Mouse (Mus musculus): Measurements from ENCODE around the gene Rnf121. TPM values are rescaled to one million over a fixed set of nuclear protein-coding genes. Genes with fewer than 3 reads are reported as not detected.
"Not testable (repeated sequence)": the region's sequence is repeated elsewhere in the genome, so short reads cannot be mapped to it uniquely, and the experiment has no call there.

Rnf121 gene
- polyA plus RNA-seq, 1 experiment: 12.9 TPM

GRCm38 (mm10) chr7:102042314-102042713 is 23.0 kb downstream of the Rnf121 start:
- H3K4me3 ChIP-seq (replicated peaks; ENCODE audit: control insufficient read depth, low read depth, low read length): no peak overlapping the region
- 41% methylated on average over 2 of the region's 2 CpGs for WGBS
- H3K27ac ChIP-seq (ENCODE audit: control insufficient read depth, insufficient read depth, low read depth, low read length, poor library complexity): no peak overlapping the region
- H3K4me1 ChIP-seq (ENCODE audit: control insufficient read depth, insufficient read depth, low read length): no peaks in the 10 kb centered on the region
- no peak for TF ChIP-seq POLR2A (IDR thresholded peaks at IDR 0.05; ENCODE audit: borderline replicate concordance, control insufficient read depth, low read depth, low read length)
- no peak for TF ChIP-seq CTCF (IDR thresholded peaks at IDR 0.05; ENCODE audit: control insufficient read depth, insufficient read depth, low read length)

GRCm38 (mm10) chr7:102037318-102037717 is 28.0 kb downstream of the Rnf121 start:
- Histone ChIP-seq H3K4me3 (replicated peaks; ENCODE audit: control insufficient read depth, low read depth, low read length) (no peak overlapping the region), H3K4me1 (ENCODE audit: control insufficient read depth, insufficient read depth, low read length) (no peaks in the 10 kb centered on the region), H3K27ac (ENCODE audit: control insufficient read depth, insufficient read depth, low read depth, low read length, poor library complexity) (no peak overlapping the region)
- TF ChIP-seq CTCF (IDR thresholded peaks at IDR 0.05; ENCODE audit: control insufficient read depth, insufficient read depth, low read length) (no peak), POLR2A (IDR thresholded peaks at IDR 0.05; ENCODE audit: borderline replicate concordance, control insufficient read depth, low read depth, low read length) (no peak)
- 83% methylated on average over 3 of the region's 3 CpGs for WGBS

GRCm38 (mm10) chr7:102035534-102035933 is 29.7 kb downstream of the Rnf121 start:
- WGBS: 88% methylated on average over 2 of the region's 2 CpGs

GRCm38 (mm10) chr7:102034904-102035303 is 30.4 kb downstream of the Rnf121 start:
- Histone ChIP-seq H3K4me3 (replicated peaks; ENCODE audit: control insufficient read depth, low read depth, low read length) (no peak overlapping the region), H3K4me1 (ENCODE audit: control insufficient read depth, insufficient read depth, low read length) (no peaks in the 10 kb centered on the region), H3K27ac (ENCODE audit: control insufficient read depth, insufficient read depth, low read depth, low read length, poor library complexity) (no peak overlapping the region)
- WGBS: 94% methylated on average over 1 of the region's 1 CpGs
- no peak for TF ChIP-seq POLR2A (IDR thresholded peaks at IDR 0.05; ENCODE audit: borderline replicate concordance, control insufficient read depth, low read depth, low read length)

More at GRCm38 (mm10) chr7:102035534-102035933, 29.7 kb downstream of the Rnf121 start:
- no peak overlapping the region for H3K4me3 ChIP-seq (replicated peaks; ENCODE audit: control insufficient read depth, low read depth, low read length)
- H3K4me1 ChIP-seq (ENCODE audit: control insufficient read depth, insufficient read depth, low read length): no peaks in the 10 kb centered on the region
- no peak overlapping the region for H3K27ac ChIP-seq (ENCODE audit: control insufficient read depth, insufficient read depth, low read depth, low read length, poor library complexity)
- TF ChIP-seq POLR2A (IDR thresholded peaks at IDR 0.05; ENCODE audit: borderline replicate concordance, control insufficient read depth, low read depth, low read length): no peak
- no peak for TF ChIP-seq CTCF (IDR thresholded peaks at IDR 0.05; ENCODE audit: control insufficient read depth, insufficient read depth, low read length)

- WGBS: 67% methylated on average over 2 of the region's 2 CpGs
- no peak overlapping the region for H3K4me3 ChIP-seq (replicated peaks; ENCODE audit: control insufficient read depth, low read depth, low read length)
- H3K4me1 ChIP-seq (ENCODE audit: control insufficient read depth, insufficient read depth, low read length): no peaks in the 10 kb centered on the region; the same call in 1 of the 2 replicates
- no peak overlapping the region for H3K27ac ChIP-seq (ENCODE audit: control insufficient read depth, insufficient read depth, low read depth, low read length, poor library complexity)
- TF ChIP-seq CTCF (IDR thresholded peaks at IDR 0.05; ENCODE audit: control insufficient read depth, insufficient read depth, low read length): no peak
- TF ChIP-seq POLR2A (IDR thresholded peaks at IDR 0.05; ENCODE audit: borderline replicate concordance, control insufficient read depth, low read depth, low read length): no peak
Measured at GRCm38 (mm10) chr7:102025187-102026119, 39.8 kb downstream of the Rnf121 start.

- no peak for TF ChIP-seq CTCF (IDR thresholded peaks at IDR 0.05; ENCODE audit: control insufficient read depth, insufficient read depth, low read length)
- no peak for TF ChIP-seq POLR2A (IDR thresholded peaks at IDR 0.05; ENCODE audit: borderline replicate concordance, control insufficient read depth, low read depth, low read length)
- Histone ChIP-seq H3K27ac (ENCODE audit: control insufficient read depth, insufficient read depth, low read depth, low read length, poor library complexity) (no peak overlapping the region), H3K4me3 (replicated peaks; ENCODE audit: control insufficient read depth, low read depth, low read length) (no peak overlapping the region), H3K4me1 (ENCODE audit: control insufficient read depth, insufficient read depth, low read length) (no peaks in the 10 kb centered on the region; the same call in 1 of the 2 replicates)
- WGBS: 89% methylated on average over 9 of the region's 9 CpGs
Measured at GRCm38 (mm10) chr7:102023821-102024220, 41.4 kb downstream of the Rnf121 start.

GRCm38 (mm10) chr7:102020934-102021333 is 44.3 kb downstream of the Rnf121 start:
- H3K4me3 ChIP-seq (replicated peaks; ENCODE audit: control insufficient read depth, low read depth, low read length); H3K27ac ChIP-seq (ENCODE audit: control insufficient read depth, insufficient read depth, low read depth, low read length, poor library complexity); H3K4me1 ChIP-seq (ENCODE audit: control insufficient read depth, insufficient read depth, low read length): not testable (repeated sequence)
- 93% methylated on average over 2 of the region's 2 CpGs for WGBS

GRCm38 (mm10) chr7:102019362-102019761 is 45.9 kb downstream of the Rnf121 start:
- Histone ChIP-seq H3K4me1 (ENCODE audit: control insufficient read depth, insufficient read depth, low read length) (no peaks in the 10 kb centered on the region; the same call in 1 of the 2 replicates), H3K27ac (ENCODE audit: control insufficient read depth, insufficient read depth, low read depth, low read length, poor library complexity) (peak overlapping the region; percentile 83), H3K4me3 (replicated peaks; ENCODE audit: control insufficient read depth, low read depth, low read length) (peak overlapping the region; percentile 48)
- 20% methylated on average over 3 of the region's 3 CpGs for WGBS
- TF ChIP-seq POLR2A (IDR thresholded peaks at IDR 0.05; ENCODE audit: borderline replicate concordance, control insufficient read depth, low read depth, low read length) (no peak), CTCF (IDR thresholded peaks at IDR 0.05; ENCODE audit: control insufficient read depth, insufficient read depth, low read length) (no peak)

Measured in bone marrow, adult 2 months (tissue).